Mouse (Mus musculus): ENCODE data around the gene Rtp2.

The Rtp2 gene

GRCm38 (mm10) chr16:23932294-23932693 lies at the start of gene Rtp2:
Rtp2 (minus strand) TSS chr16:23932394.
- no peak for DNase-seq (ENCODE audit: low spot score)

GRCm38 (mm10) chr16:23980991-23981720 lies 49.0 kb upstream of the Rtp2 start:
- DNase-seq (ENCODE audit: low spot score), result peak; percentile 57

GRCm38 (mm10) chr16:23980201-23980870 lies 48.1 kb upstream of the Rtp2 start:
- DNase-seq (ENCODE audit: low spot score), result no peak

- no peak for DNase-seq (ENCODE audit: low spot score)
Observed at GRCm38 (mm10) chr16:23979446-23979845, 47.3 kb upstream of the Rtp2 start.

GRCm38 (mm10) chr16:23978495-23978894 lies 46.3 kb upstream of the Rtp2 start:
- no peak for DNase-seq (ENCODE audit: low spot score)

GRCm38 (mm10) chr16:23977732-23978131 lies 45.5 kb upstream of the Rtp2 start:
- DNase-seq (ENCODE audit: low spot score), result no peak

- DNase-seq (ENCODE audit: low spot score), result no peak
Observed at GRCm38 (mm10) chr16:23976196-23976595, 44.0 kb upstream of the Rtp2 start.

GRCm38 (mm10) chr16:23973635-23974367 lies 41.6 kb upstream of the Rtp2 start:
- no peak for DNase-seq (ENCODE audit: low spot score)

GRCm38 (mm10) chr16:23972901-23973300 lies 40.7 kb upstream of the Rtp2 start:
- DNase-seq (ENCODE audit: low spot score), result no peak

- DNase-seq (ENCODE audit: low spot score), result no peak
Observed at GRCm38 (mm10) chr16:23972126-23972740, 40.0 kb upstream of the Rtp2 start.

- DNase-seq (ENCODE audit: low spot score), result no peak
Observed at GRCm38 (mm10) chr16:23969919-23970318, 37.7 kb upstream of the Rtp2 start.

- no peak for DNase-seq (ENCODE audit: low spot score)
Observed at GRCm38 (mm10) chr16:23968888-23969287, 36.7 kb upstream of the Rtp2 start.

- DNase-seq (ENCODE audit: low spot score), result no peak
Observed at GRCm38 (mm10) chr16:23967301-23967700, 35.1 kb upstream of the Rtp2 start.

GRCm38 (mm10) chr16:23966066-23966465 lies 33.9 kb upstream of the Rtp2 start:
- no peak for DNase-seq (ENCODE audit: low spot score)

- DNase-seq (ENCODE audit: low spot score), result no peak
Observed at GRCm38 (mm10) chr16:23964706-23965367, 32.6 kb upstream of the Rtp2 start.

- DNase-seq (ENCODE audit: low spot score), result no peak
Observed at GRCm38 (mm10) chr16:23963896-23964668, 31.9 kb upstream of the Rtp2 start.

- DNase-seq (ENCODE audit: low spot score), result no peak
Observed at GRCm38 (mm10) chr16:23962401-23962800, 30.2 kb upstream of the Rtp2 start.

GRCm38 (mm10) chr16:23958938-23959337 lies 26.7 kb upstream of the Rtp2 start:
- DNase-seq (ENCODE audit: low spot score), result no peak

- no peak for DNase-seq (ENCODE audit: low spot score)
Observed at GRCm38 (mm10) chr16:23953959-23954260, 21.7 kb upstream of the Rtp2 start.

- peak; percentile 61 for DNase-seq (ENCODE audit: low spot score)
Observed at GRCm38 (mm10) chr16:23953189-23953958, 21.2 kb upstream of the Rtp2 start.

Measured in urinary bladder, postnatal 14 days (tissue).